Mouse (Mus musculus): ENCODE data around the gene Gpr149. TPM values are rescaled to one million over a fixed set of nuclear protein-coding genes. Genes with fewer than 3 reads are reported as not detected.

Gene Gpr149
- polyA plus RNA-seq, 1 experiment from 2014 or later: 0.44 TPM

GRCm38 (mm10) chr3:62506488-62507205, 98.3 kb downstream of the Gpr149 start, which contains the start of gene Dhx36:
Gene Dhx36, minus strand, starts transcription at chr3:62507004.
- Histone ChIP-seq H3K9ac (peak within 1 kb of the TSS; percentile 90), H3K27me3 (no peaks in the 10 kb centered on the region), H3K27ac (peak within 1 kb of the TSS; percentile 98), H3K9me3 (replicated peaks) (no peaks in the 10 kb centered on the region), H3K36me3 (no peaks in the 10 kb centered on the region), H3K4me2 (replicated peaks) (peak within 1 kb of the TSS; percentile 82), H3K4me3 (peak within 1 kb of the TSS; percentile 92), H3K4me1 (peaks cover 17% of the 10 kb centered on the region)
- under 1% methylated on average over 49 of the region's 66 CpGs for WGBS
- ATAC-seq (ENCODE audit: low FRiP score): peak; percentile 99

GRCm38 (mm10) chr3:62505166-62505900, 99.6 kb downstream of the Gpr149 start:
- Histone ChIP-seq H3K4me2 (replicated peaks) (peak overlapping the region; percentile 82), H3K27ac (no peak overlapping the region), H3K4me3 (peak overlapping the region; percentile 92), H3K9ac (peak overlapping the region; percentile 90), H3K4me1 (peaks cover 17% of the 10 kb centered on the region), H3K27me3 (no peaks in the 10 kb centered on the region), H3K36me3 (peaks cover 10% of the 10 kb centered on the region), H3K9me3 (replicated peaks) (no peaks in the 10 kb centered on the region)
- no peak for ATAC-seq (ENCODE audit: low FRiP score)
- WGBS: 78% methylated on average over 5 of the region's 5 CpGs

- Histone ChIP-seq H3K36me3 (peaks cover 40% of the 10 kb centered on the region), H3K9ac (no peak overlapping the region), H3K4me3 (no peak overlapping the region), H3K27ac (no peak overlapping the region), H3K4me2 (replicated peaks) (no peak overlapping the region), H3K9me3 (replicated peaks) (no peaks in the 10 kb centered on the region), H3K4me1 (no peaks in the 10 kb centered on the region), H3K27me3 (no peaks in the 10 kb centered on the region)
- WGBS: 77% methylated on average over 4 of the region's 4 CpGs
- ATAC-seq (ENCODE audit: low FRiP score): no peak
Observed at GRCm38 (mm10) chr3:62499327-62499726, 105.6 kb downstream of the Gpr149 start.

GRCm38 (mm10) chr3:62492568-62492967, 112.4 kb downstream of the Gpr149 start:
- Histone ChIP-seq H3K9me3 (replicated peaks) (no peaks in the 10 kb centered on the region), H3K36me3 (peaks cover 58% of the 10 kb centered on the region), H3K27ac (no peak overlapping the region), H3K27me3 (no peaks in the 10 kb centered on the region), H3K9ac (no peak overlapping the region), H3K4me1 (no peaks in the 10 kb centered on the region), H3K4me3 (no peak overlapping the region), H3K4me2 (replicated peaks) (no peak overlapping the region)
- 88% methylated on average over 6 of the region's 6 CpGs for WGBS
- ATAC-seq (ENCODE audit: low FRiP score): no peak

GRCm38 (mm10) chr3:62484340-62484739, 120.6 kb downstream of the Gpr149 start:
- Histone ChIP-seq H3K9ac (no peak overlapping the region), H3K4me3 (no peak overlapping the region), H3K9me3 (replicated peaks) (no peaks in the 10 kb centered on the region), H3K4me1 (no peaks in the 10 kb centered on the region), H3K27me3 (no peaks in the 10 kb centered on the region), H3K4me2 (replicated peaks) (no peak overlapping the region), H3K27ac (no peak overlapping the region), H3K36me3 (peaks cover 44% of the 10 kb centered on the region)
- WGBS: 94% methylated on average over 2 of the region's 2 CpGs
- no peak for ATAC-seq (ENCODE audit: low FRiP score)

Other genes with a start within 250 kb of the Gpr149 start
- 55.7 and 56.4 TPM in 2 replicates for gene Dhx36, start 98.1 kb downstream of the Gpr149 start, polyA plus RNA-seq (2016; fragmentation: Nextera tagmentation; extraction: Ambion mirVana)

Measured in hindbrain, embryonic 12.5 days (tissue).